Mouse (Mus musculus) liver, embryonic 14.5 days (tissue): ENCODE data around the gene Fpr1. TPM values are rescaled to one million over a fixed set of nuclear protein-coding genes. Genes with fewer than 3 reads are reported as not detected.
A peak's percentile ranks its signal among the peaks of the same experiment; 100 is the strongest.

Experiments used
- ATAC-seq: fragments of 200-750 bp; cut with Nextera tagmentation; 2 replicates; pipeline ENCODE4 v1.8.0; 2017; ENCODE audit warnings: moderate number of reproducible peaks, mild to moderate bottlenecking, moderate library complexity; ENCODE audit not compliant: insufficient read depth
- DNase-seq, 3 experiments: peaks; one replicate each; pipeline ENCODE4 v3.0.0-alpha.2; 2012 to 2013; ENCODE audit warnings: low read depth in 3 of 3, low spot score in 3 of 3
- H3K27ac ChIP-seq: fragments of 300-500 bp; sonication (generic); 2 replicates; pipeline ENCODE4 v1.5.1; 2014; ENCODE audit warnings: moderate library complexity, mild to moderate bottlenecking, control low read depth, inconsistent platforms
- H3K27me3 ChIP-seq: fragments of 300-500 bp; sonication (generic); 2 replicates; pipeline ENCODE4 v1.6.1; 2014; ENCODE audit warnings: mild to moderate bottlenecking, low read length, moderate library complexity; ENCODE audit not compliant: control insufficient read depth, insufficient read depth
- H3K36me3 ChIP-seq: fragments of 300-500 bp; sonication (generic); replicated peaks from 2 replicates; pipeline ENCODE4 v1.6.1; 2014; ENCODE audit warnings: low read depth; ENCODE audit not compliant: control insufficient read depth, insufficient read depth
- H3K4me1 ChIP-seq, 2 experiments: fragments of 200-500 bp in 1 of 2; fragments of 300-500 bp in 1 of 2; sonication (generic) in 1 of 2; replicated peaks; 2 replicates each; pipeline ENCODE4 v1.6.1; 2012 to 2014; ENCODE audit warnings: antibody characterized with exemption in 1 of 2, inconsistent platforms in 1 of 2, low read length in 1 of 2; ENCODE audit not compliant: control insufficient read depth in 2 of 2, insufficient read depth in 2 of 2
- H3K4me2 ChIP-seq: fragments of 300-500 bp; sonication (generic); 2 replicates; pipeline ENCODE4 v1.6.1; 2014; ENCODE audit warnings: low read depth, mild to moderate bottlenecking, control low read depth, moderate library complexity
- H3K4me3 ChIP-seq, 2 experiments: fragments of 200-500 bp in 1 of 2; fragments of 300-500 bp in 1 of 2; sonication (generic) in 1 of 2; 2 replicates each; pipeline ENCODE4 v1.5.1; 2012 to 2014; ENCODE audit warnings: low read depth in 2 of 2, low read length in 2 of 2, mild to moderate bottlenecking in 2 of 2, control low read depth in 1 of 2, inconsistent platforms in 1 of 2, moderate library complexity in 1 of 2; ENCODE audit not compliant: insufficient read depth in 1 of 2
- H3K9ac ChIP-seq: fragments of 300-500 bp; sonication (generic); replicated peaks from 2 replicates; pipeline ENCODE4 v1.6.1; 2014; ENCODE audit warnings: mild to moderate bottlenecking, control low read depth, moderate library complexity
- H3K9me3 ChIP-seq: fragments of 300-500 bp; sonication (generic); 2 replicates; pipeline ENCODE4 v1.6.1; 2016; ENCODE audit warnings: low read length, mixed read lengths; ENCODE audit not compliant: control insufficient read depth
- CTCF ChIP-seq: IDR thresholded peaks from 2 replicates; pipeline ENCODE4 v1.5.1; 2016; ENCODE audit warnings: antibody characterized with exemption, low read depth, control low read depth
- EP300 ChIP-seq: IDR thresholded peaks from 2 replicates; pipeline ENCODE4 v1.6.1; 2016; ENCODE audit warnings: antibody characterized with exemption, low read depth
- WGBS: fragments of 180-500 bp; shearing (Covaris S2); extraction: QIAGEN DNeasy Blood & Tissue Kit; methylation state at CpG from one replicate; pipeline ENCODE4 v1.1.7; 2014; ENCODE audit not compliant: insufficient replicate concordance; 5-methylcytosine and 5-hydroxymethylcytosine counted together
- polyA plus RNA-seq, 2 experiments: library from polyadenylated mRNA; depleted of rRNA in 1 of 2; stranded (reverse) in 1 of 2; unstranded in 1 of 2; fragments of >200 nt; fragmentation: Nextera tagmentation in 1 of 2; extraction: Ambion mirVana in 1 of 2; gene quantifications; 2 replicates each; pipeline versions ENCODE4 v1.2.1 to v1.2.3; 2012 to 2014

The Fpr1 gene
- polyA plus RNA-seq, 2 experiments: 2.1 to 2.7 TPM

DNA sequence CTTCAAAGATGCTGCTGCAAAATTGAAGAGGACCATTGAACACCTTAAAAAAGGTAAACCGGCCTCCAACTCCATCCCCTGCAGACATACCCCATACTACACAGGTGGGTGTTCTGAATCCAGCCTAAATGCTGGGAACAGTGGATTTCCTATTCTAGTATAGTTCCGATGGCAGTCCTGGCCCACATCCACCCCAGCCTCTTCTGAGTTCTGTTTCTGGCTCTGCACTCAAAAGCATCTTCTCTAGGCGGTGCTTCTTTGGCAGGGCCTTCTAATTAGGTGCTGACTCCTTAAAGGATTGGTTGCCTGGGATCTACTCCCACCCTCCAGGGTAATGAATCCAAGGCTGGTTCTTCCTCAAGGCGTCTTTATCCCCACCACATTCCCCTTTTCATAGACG, 47.6 kb downstream of the Fpr1 start:
- WGBS: 60% methylated on average over 5 of the region's 5 CpGs
- no peak for TF ChIP-seq CTCF
- no peak for TF ChIP-seq EP300

DNA sequence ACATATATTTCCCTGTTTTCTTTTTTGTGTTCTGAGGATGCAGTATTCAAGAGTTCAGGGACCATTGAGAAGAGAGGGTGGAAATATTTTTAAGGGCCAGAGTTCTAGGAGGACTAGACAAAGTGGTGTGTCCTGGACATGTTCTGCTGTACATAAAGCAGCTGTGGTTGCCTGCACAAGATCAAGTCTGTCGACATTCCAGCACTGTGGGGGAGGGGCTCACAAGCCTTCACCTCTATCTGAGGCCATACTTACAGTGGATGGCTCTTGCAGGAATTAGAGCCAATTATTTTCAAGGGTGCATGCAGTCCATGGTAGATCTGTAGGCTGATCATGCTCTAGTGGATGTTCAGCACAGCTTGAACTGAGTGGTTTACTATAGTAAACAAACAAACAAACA, 48.8 kb downstream of the Fpr1 start:
- no peak for ATAC-seq
- WGBS: 6% methylated on average over 1 of the region's 1 CpGs

More for the DNA sequence above, 47.6 kb downstream of the Fpr1 start:
- ATAC-seq: no peak
- no peak for DNase-seq
- H3K27ac ChIP-seq: no peak overlapping the region
- no peaks in the 10 kb centered on the region for H3K36me3 ChIP-seq
- H3K27me3 ChIP-seq: no peaks in the 10 kb centered on the region
- no peaks in the 10 kb centered on the region for H3K9me3 ChIP-seq
- H3K4me2 ChIP-seq: no peak overlapping the region
- H3K4me1 ChIP-seq: peaks cover 0 to 5% of the 10 kb centered on the region in 2 experiments; a peak in 1 of 4 replicates
- H3K9ac ChIP-seq: no peak overlapping the region
- H3K4me3 ChIP-seq: no peak overlapping the region

DNA sequence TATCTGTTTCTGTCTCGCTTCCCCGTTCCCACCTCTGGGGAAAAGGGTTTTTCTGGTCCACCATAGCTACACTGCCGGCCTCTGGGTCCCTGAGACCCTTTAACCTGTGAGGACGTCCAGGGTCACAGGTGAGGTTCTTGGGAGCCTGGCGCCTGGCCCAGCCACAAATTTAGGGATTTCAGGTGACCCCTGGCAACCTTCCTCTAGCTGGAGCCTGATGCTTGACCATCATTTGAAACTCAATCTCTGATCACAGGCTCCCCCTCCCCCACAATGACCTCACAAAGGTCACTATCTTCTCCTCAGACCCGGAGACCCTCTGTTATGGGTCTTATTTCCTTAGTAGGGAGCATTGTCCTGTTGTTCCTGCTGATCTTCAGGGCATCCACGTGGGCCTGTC, 53.0 kb downstream of the Fpr1 start:
- no peak for DNase-seq
- no peaks in the 10 kb centered on the region for H3K36me3 ChIP-seq
- peaks cover 0 to 2% of the 10 kb centered on the region in 2 experiments; a peak in 2 of 4 replicates for H3K4me1 ChIP-seq
- H3K9ac ChIP-seq: no peak overlapping the region
- ATAC-seq: no peak
- H3K4me2 ChIP-seq: no peak overlapping the region
- H3K9me3 ChIP-seq: no peaks in the 10 kb centered on the region
- H3K27me3 ChIP-seq: peaks cover 14% of the 10 kb centered on the region
- H3K27ac ChIP-seq: no peak overlapping the region
- 51% methylated on average over 7 of the region's 7 CpGs for WGBS
- no peak overlapping the region for H3K4me3 ChIP-seq
- no peak for TF ChIP-seq CTCF
- TF ChIP-seq EP300: no peak

More for the DNA sequence above, 48.8 kb downstream of the Fpr1 start:
- no peak overlapping the region for H3K4me3 ChIP-seq
- DNase-seq: no peak
- H3K9me3 ChIP-seq: no peaks in the 10 kb centered on the region
- no peak overlapping the region for H3K27ac ChIP-seq
- H3K27me3 ChIP-seq: no peaks in the 10 kb centered on the region
- no peak overlapping the region for H3K9ac ChIP-seq
- H3K4me1 ChIP-seq: peaks cover 0 to 5% of the 10 kb centered on the region in 2 experiments; a peak in 1 of 4 replicates
- no peaks in the 10 kb centered on the region for H3K36me3 ChIP-seq
- no peak overlapping the region for H3K4me2 ChIP-seq
- TF ChIP-seq EP300: no peak
- TF ChIP-seq CTCF: no peak

DNA sequence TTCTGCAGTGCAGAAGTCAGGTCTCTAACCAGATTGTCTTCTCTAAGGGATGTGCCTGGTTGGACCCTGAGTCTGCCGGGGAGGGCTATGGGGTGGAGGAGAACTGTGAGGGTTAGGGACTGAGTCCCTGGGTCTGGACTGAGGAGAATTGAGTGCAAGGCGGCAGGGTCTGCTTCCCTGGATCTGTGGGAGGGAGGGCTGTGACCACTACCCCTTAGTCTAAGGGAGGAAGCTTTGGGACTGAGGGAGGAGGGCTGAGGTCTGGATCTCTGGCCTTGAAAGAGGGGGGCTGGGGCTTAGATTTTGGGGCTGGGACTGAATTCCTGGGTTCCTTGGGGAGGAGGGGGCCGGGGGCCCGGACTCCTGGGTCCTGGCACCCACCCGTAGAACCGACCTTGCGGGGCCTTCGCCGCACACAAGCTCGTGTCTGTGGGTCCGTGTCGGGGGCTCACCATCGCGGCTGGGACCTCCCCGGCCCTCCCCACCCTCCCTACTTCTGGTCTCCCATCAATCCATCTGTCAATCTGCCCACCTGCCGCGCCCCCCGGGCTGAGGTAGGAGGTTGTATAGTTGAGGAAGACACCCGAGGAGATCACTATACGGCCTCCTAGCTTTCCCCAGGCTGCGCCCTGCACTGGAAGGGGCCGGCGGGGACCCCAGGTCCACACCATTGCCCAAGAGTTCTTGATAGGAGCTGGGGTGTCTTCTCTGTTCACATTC, 53.8 kb downstream of the Fpr1 start:
- peaks cover 0 to 3% of the 10 kb centered on the region in 2 experiments; a peak in 2 of 4 replicates for H3K4me1 ChIP-seq
- H3K9me3 ChIP-seq: no peaks in the 10 kb centered on the region
- peak overlapping the region; percentile 51; the same call in 1 of the 2 replicates for H3K4me2 ChIP-seq
- no peak for ATAC-seq
- DNase-seq: no peak
- no peak overlapping the region for H3K27ac ChIP-seq
- H3K36me3 ChIP-seq: no peaks in the 10 kb centered on the region
- H3K27me3 ChIP-seq: peaks cover 15% of the 10 kb centered on the region
- no peak for TF ChIP-seq EP300
- no peak for TF ChIP-seq CTCF
- H3K9ac ChIP-seq: no peak overlapping the region
- peak overlapping the region in 1 of 2 experiments; percentile 21; a peak in 1 of 4 replicates for H3K4me3 ChIP-seq
- 68% methylated on average over 23 of the region's 23 CpGs for WGBS

DNA sequence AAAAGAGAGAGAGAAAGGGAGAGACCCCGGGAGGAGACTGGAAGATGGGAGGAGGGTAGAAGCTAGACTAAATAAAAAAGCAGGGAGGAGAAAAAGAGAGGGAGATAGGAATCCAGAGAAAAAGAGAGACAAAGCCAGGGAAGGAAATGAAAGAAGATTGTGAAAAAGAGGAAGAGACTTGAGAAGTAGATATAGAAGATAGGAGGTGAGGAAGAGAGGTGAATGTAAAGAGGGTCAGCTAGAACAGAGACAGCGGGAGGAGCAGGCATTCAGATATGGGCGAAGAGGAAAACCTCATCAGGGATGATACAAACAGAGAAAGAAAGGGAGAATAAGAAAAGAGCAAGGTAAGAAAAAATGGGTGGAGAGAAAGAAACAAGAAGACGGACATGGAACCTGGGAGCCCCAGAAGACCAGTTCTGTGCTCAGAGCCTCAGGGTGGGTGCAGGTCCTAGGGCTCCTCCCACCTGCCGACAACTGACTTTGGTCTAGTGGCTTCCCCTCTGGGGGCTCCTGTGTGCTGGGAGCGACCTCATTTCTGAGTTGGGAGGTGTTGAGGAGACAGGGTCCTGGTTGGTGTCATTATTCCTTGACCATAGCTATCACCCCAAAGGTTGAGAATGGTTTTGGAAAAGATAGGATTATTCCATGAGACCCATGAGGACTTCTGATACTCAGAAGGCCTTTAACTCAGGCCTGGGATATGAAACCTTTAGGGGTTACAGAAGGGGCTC, 54.5 kb downstream of the Fpr1 start:
- peak overlapping the region; percentile 35 to 52; a peak in 2 of 4 replicates for H3K4me3 ChIP-seq
- no peaks in the 10 kb centered on the region for H3K36me3 ChIP-seq
- DNase-seq: no peak
- no peak overlapping the region for H3K9ac ChIP-seq
- 16% methylated on average over 6 of the region's 6 CpGs for WGBS
- no peak for TF ChIP-seq EP300
- TF ChIP-seq CTCF: no peak
- H3K27me3 ChIP-seq: peaks cover 15% of the 10 kb centered on the region
- H3K9me3 ChIP-seq: no peaks in the 10 kb centered on the region
- no peak overlapping the region for H3K27ac ChIP-seq
- peak overlapping the region; percentile 51 for H3K4me2 ChIP-seq
- peaks cover 0 to 3% of the 10 kb centered on the region in 2 experiments; a peak in 2 of 4 replicates for H3K4me1 ChIP-seq
- ATAC-seq: no peak
